Mouse (Mus musculus) layer of hippocampus, adult 2 months (tissue): ENCODE results near the gene RPS10-NUDT3. TPM values are rescaled to one million over a fixed set of nuclear protein-coding genes. Genes with fewer than 3 reads are reported as not detected.

Experiments used
- DNase-seq, 2 experiments: peaks; one replicate each; pipeline ENCODE4 v3.0.0; 2022; ENCODE audit warnings: low spot score in 2 of 2
- H3K27ac ChIP-seq: fragments of 200-600 bp; 2 replicates; pipeline ENCODE4 v1.8.1; 2022
- H3K4me3 ChIP-seq: fragments of 200-600 bp; 2 replicates; pipeline ENCODE4 v1.8.1; 2022; ENCODE audit warnings: mild to moderate bottlenecking
- CTCF ChIP-seq: fragments of 200-600 bp; conservative IDR thresholded peaks from 2 replicates; pipeline ENCODE4 v1.8.1; 2022; ENCODE audit warnings: antibody characterized with exemption, mild to moderate bottlenecking, moderate library complexity
- total RNA-seq, 2 experiments: library from RNA; stranded (reverse); gene quantifications; 2 replicates each; pipeline ENCODE4 v1.2.3; 2021

The RPS10-NUDT3 gene
- total RNA-seq, 2 experiments from 2014 or later, result not detected

GRCm38 (mm10) chr17:27549234-27549633, 85.8 kb downstream of the RPS10-NUDT3 start:
- Histone ChIP-seq H3K4me3 (no peak overlapping the region), H3K27ac (peak overlapping the region; percentile 65)
- DNase-seq, result no peak
- no peak for TF ChIP-seq CTCF

- no peak for DNase-seq
- Histone ChIP-seq H3K27ac (no peak overlapping the region), H3K4me3 (no peak overlapping the region)
- no peak for TF ChIP-seq CTCF
Observed at GRCm38 (mm10) chr17:27547253-27547868, 87.7 kb downstream of the RPS10-NUDT3 start.

GRCm38 (mm10) chr17:27546574-27547085, 88.4 kb downstream of the RPS10-NUDT3 start:
- DNase-seq, result no peak
- TF ChIP-seq CTCF, result no peak
- Histone ChIP-seq H3K27ac (no peak overlapping the region), H3K4me3 (no peak overlapping the region)

GRCm38 (mm10) chr17:27545991-27546390, 89.0 kb downstream of the RPS10-NUDT3 start:
- no peak overlapping the region for H3K27ac ChIP-seq
- TF ChIP-seq CTCF, result no peak
- H3K4me3 ChIP-seq, result no peak overlapping the region
- no peak for DNase-seq

- peak overlapping the region; percentile 43; the same call in 1 of the 2 replicates for H3K27ac ChIP-seq
- no peak for TF ChIP-seq CTCF
- DNase-seq, result no peak
- no peak overlapping the region for H3K4me3 ChIP-seq
Observed at GRCm38 (mm10) chr17:27544551-27544950, 90.5 kb downstream of the RPS10-NUDT3 start.

- TF ChIP-seq CTCF, result no peak
- Histone ChIP-seq H3K4me3 (no peak overlapping the region), H3K27ac (no peak overlapping the region)
- DNase-seq, result no peak
Observed at GRCm38 (mm10) chr17:27541984-27542383, 93.0 kb downstream of the RPS10-NUDT3 start.

- no peak for TF ChIP-seq CTCF
Observed at GRCm38 (mm10) chr17:27541261-27541660, 93.8 kb downstream of the RPS10-NUDT3 start.

GRCm38 (mm10) chr17:27534718-27535117, 100.3 kb downstream of the RPS10-NUDT3 start:
- peak; percentile 78 to 92 for DNase-seq
- H3K4me3 ChIP-seq, result no peak overlapping the region
- TF ChIP-seq CTCF, result peak; percentile 100; the same call in 1 of the 2 replicates
- H3K27ac ChIP-seq, result no peak overlapping the region

More at GRCm38 (mm10) chr17:27541261-27541660, 93.8 kb downstream of the RPS10-NUDT3 start:
- Histone ChIP-seq H3K27ac (no peak overlapping the region), H3K4me3 (no peak overlapping the region)
- DNase-seq, result no peak

- TF ChIP-seq CTCF, result peak; percentile 45
- DNase-seq, result no peak
Observed at GRCm38 (mm10) chr17:27533354-27533753, 101.7 kb downstream of the RPS10-NUDT3 start.

GRCm38 (mm10) chr17:27532095-27532494, 102.9 kb downstream of the RPS10-NUDT3 start:
- no peak for DNase-seq
- TF ChIP-seq CTCF, result no peak
- Histone ChIP-seq H3K4me3 (no peak overlapping the region), H3K27ac (no peak overlapping the region)

More at GRCm38 (mm10) chr17:27533354-27533753, 101.7 kb downstream of the RPS10-NUDT3 start:
- H3K4me3 ChIP-seq, result no peak overlapping the region
- no peak overlapping the region for H3K27ac ChIP-seq

Other genes with a start within 250 kb of the RPS10-NUDT3 start
- 1 to 10 TPM; 7.9 to 9.6 TPM for gene Grm4, start 113.8 kb downstream of the RPS10-NUDT3 start, total RNA-seq
- gene Hmga1, start 78.7 kb downstream of the RPS10-NUDT3 start, total RNA-seq, result 10 to 100 TPM; 30.5 to 38.2 TPM
- 10 to 100 TPM; 61.6 to 66.1 TPM for gene AI413582, start 69.5 kb downstream of the RPS10-NUDT3 start, total RNA-seq
- gene Nudt3, start 11.7 kb downstream of the RPS10-NUDT3 start, total RNA-seq, result 100 to 1,000 TPM; 462 to 510 TPM
- gene Rps10, start 1.4 kb upstream of the RPS10-NUDT3 start, total RNA-seq, result 100 to 1,000 TPM; 495 to 504 TPM
- 100 to 1,000 TPM; 321 to 335 TPM for gene Pacsin1, start 20.3 kb upstream of the RPS10-NUDT3 start, total RNA-seq
- gene Spdef, start 93.7 kb upstream of the RPS10-NUDT3 start, total RNA-seq, result under 1 TPM; 0.59 to 0.61 TPM
- 100 to 1,000 TPM; 192 to 197 TPM for gene D17Wsu92e, start 185.4 kb upstream of the RPS10-NUDT3 start, total RNA-seq
- 10 to 100 TPM; 46.7 to 51.1 TPM for gene Snrpc, start 202.9 kb upstream of the RPS10-NUDT3 start, total RNA-seq
- 10 to 100 TPM; 13.5 to 13.9 TPM for gene Uhrf1bp1, start 221.2 kb upstream of the RPS10-NUDT3 start, total RNA-seq